Mouse (Mus musculus) adipose tissue, adult 10 weeks (tissue): ENCODE data around the gene Gm20683. TPM values are rescaled to one million over a fixed set of nuclear protein-coding genes. Genes with fewer than 3 reads are reported as not detected.

Experiments used
- polyA plus RNA-seq: library from polyadenylated mRNA; stranded (reverse); fragments of 350-450 nt; fragmentation: Illumina TruSeq; extraction: RNeasy Lipid Tissue Mini Kit (QIAGEN cat#74804); gene quantifications from one replicate; pipeline ENCODE4 v1.2.3, GENCODE M21; 2014; ENCODE audit warnings: low read depth, low replicate concordance

Gene Gm20683
- polyA plus RNA-seq, 1 experiment from 2014 or later, result 17.7 TPM

Other genes with a start within 250 kb of the Gm20683 start
- not detected for gene Gng13, start 124.6 kb downstream of the Gm20683 start, polyA plus RNA-seq
- 1.7 TPM for gene Chtf18, start 114.3 kb downstream of the Gm20683 start, polyA plus RNA-seq
- 10.7 TPM for gene Rpusd1, start 114.1 kb downstream of the Gm20683 start, polyA plus RNA-seq
- gene Mslnl, start 105.7 kb downstream of the Gm20683 start, polyA plus RNA-seq, result 0.11 TPM
- gene Msln, start 87.4 kb downstream of the Gm20683 start, polyA plus RNA-seq, result 26.3 TPM
- 17.1 TPM for gene Narfl, start 68.0 kb downstream of the Gm20683 start, polyA plus RNA-seq
- gene Haghl, start 56.1 kb downstream of the Gm20683 start, polyA plus RNA-seq, result 27.9 TPM
- gene Ccdc78, start 55.2 kb downstream of the Gm20683 start, polyA plus RNA-seq, result 0.32 TPM
- 85.6 TPM for gene Fam173a, start 48.9 kb downstream of the Gm20683 start, polyA plus RNA-seq
- not detected for gene AC134908.4, start 46.1 kb downstream of the Gm20683 start, polyA plus RNA-seq
- 10.5 TPM for gene Metrn, start 44.6 kb downstream of the Gm20683 start, polyA plus RNA-seq
- gene Fbxl16, start 32.7 kb downstream of the Gm20683 start, polyA plus RNA-seq, result 0.35 TPM
- 14.1 TPM for gene Wdr24, start 18.1 kb downstream of the Gm20683 start, polyA plus RNA-seq
- 62.1 TPM for gene Jmjd8, start 12.9 kb downstream of the Gm20683 start, polyA plus RNA-seq
- gene Stub1, start 8.4 kb downstream of the Gm20683 start, polyA plus RNA-seq, result 137 TPM
- gene Rhbdl1, start 4.5 kb downstream of the Gm20683 start, polyA plus RNA-seq, result 43.9 TPM
- 37.8 TPM for gene Rhot2, start 3.1 kb upstream of the Gm20683 start, polyA plus RNA-seq
- gene Wdr90, start 19.7 kb upstream of the Gm20683 start, polyA plus RNA-seq, result 12.3 TPM
- 30.4 TPM for gene Mcrip2, start 27.0 kb upstream of the Gm20683 start, polyA plus RNA-seq
- gene Mettl26, start 33.3 kb upstream of the Gm20683 start, polyA plus RNA-seq, result 50.1 TPM
- gene Wfikkn1, start 39.1 kb upstream of the Gm20683 start, polyA plus RNA-seq, result 1.1 TPM
- 22.5 TPM for gene Rab40c, start 78.0 kb upstream of the Gm20683 start, polyA plus RNA-seq
- gene Pigq, start 103.2 kb upstream of the Gm20683 start, polyA plus RNA-seq, result 65.9 TPM
- gene Nhlrc4, start 103.2 kb upstream of the Gm20683 start, polyA plus RNA-seq, result 2.3 TPM
- gene A930017K11Rik, start 110.8 kb upstream of the Gm20683 start, polyA plus RNA-seq, result 1.3 TPM
- 18.4 TPM for gene Capn15, start 144.0 kb upstream of the Gm20683 start, polyA plus RNA-seq
- gene Rab11fip3, start 227.8 kb upstream of the Gm20683 start, polyA plus RNA-seq, result 27.8 TPM
- 22.2 TPM for gene Decr2, start 248.6 kb upstream of the Gm20683 start, polyA plus RNA-seq